Mouse (Mus musculus): ENCODE measurements around the gene Klhl30.
A peak's percentile ranks its signal among the peaks of the same experiment; 100 is the strongest.

Klhl30 gene

GRCm38 (mm10) chr1:91350841-91351240 is at the start of gene Klhl30:
Klhl30 (plus strand) TSS chr1:91351016.
- no peak for DNase-seq

- DNase-seq: peak; percentile 84
Observed at GRCm38 (mm10) chr1:91301206-91301920, 49.5 kb upstream of the Klhl30 start.

GRCm38 (mm10) chr1:91302021-91302420 is 48.8 kb upstream of the Klhl30 start:
- peak; percentile 40 for DNase-seq

GRCm38 (mm10) chr1:91304621-91305020 is 46.2 kb upstream of the Klhl30 start:
- DNase-seq: no peak

GRCm38 (mm10) chr1:91309366-91310085 is 41.3 kb upstream of the Klhl30 start:
- peak; percentile 50 for DNase-seq

GRCm38 (mm10) chr1:91312273-91312672 is 38.5 kb upstream of the Klhl30 start:
- DNase-seq: no peak

- DNase-seq: no peak
Observed at GRCm38 (mm10) chr1:91313251-91313650, 37.6 kb upstream of the Klhl30 start.

GRCm38 (mm10) chr1:91317656-91318055 is 33.2 kb upstream of the Klhl30 start:
- DNase-seq: peak; percentile 58

GRCm38 (mm10) chr1:91321760-91322438 is 28.9 kb upstream of the Klhl30 start, which contains the start of gene Espnl:
Espnl (plus strand) TSS chr1:91322075.
- peak; percentile 23 for DNase-seq

GRCm38 (mm10) chr1:91324646-91325045 is 26.2 kb upstream of the Klhl30 start:
- DNase-seq: no peak

GRCm38 (mm10) chr1:91325488-91326042 is 25.3 kb upstream of the Klhl30 start:
- DNase-seq: no peak

- DNase-seq: no peak
Observed at GRCm38 (mm10) chr1:91332102-91332501, 18.7 kb upstream of the Klhl30 start.

- DNase-seq: no peak
Observed at GRCm38 (mm10) chr1:91333582-91333981, 17.2 kb upstream of the Klhl30 start.

GRCm38 (mm10) chr1:91337355-91337754 is 13.5 kb upstream of the Klhl30 start:
- no peak for DNase-seq

- DNase-seq: no peak
Observed at GRCm38 (mm10) chr1:91344001-91344400, 6.8 kb upstream of the Klhl30 start.

GRCm38 (mm10) chr1:91344921-91345685 is 5.7 kb upstream of the Klhl30 start:
- peak; percentile 61 for DNase-seq

- DNase-seq: peak; percentile 67
Observed at GRCm38 (mm10) chr1:91346892-91347291, 3.9 kb upstream of the Klhl30 start.

GRCm38 (mm10) chr1:91351249-91351648 is 433 bp downstream of the Klhl30 start:
- no peak for DNase-seq

- DNase-seq: no peak
Observed at GRCm38 (mm10) chr1:91352277-91352676, 1.5 kb downstream of the Klhl30 start.

- no peak for DNase-seq
Observed at GRCm38 (mm10) chr1:91356105-91356504, 5.3 kb downstream of the Klhl30 start.

- no peak for DNase-seq
Observed at GRCm38 (mm10) chr1:91362113-91362512, 11.3 kb downstream of the Klhl30 start.

GRCm38 (mm10) chr1:91364822-91365644 is 14.2 kb downstream of the Klhl30 start:
- no peak for DNase-seq

All from kidney, adult 18-20 months (tissue).